Mouse (Mus musculus) natural killer cell, adult 2 months (primary cell): ENCODE measurements around the gene Lonrf3.

Experiments
- DNase-seq, 2 experiments: peaks; one replicate each; pipeline ENCODE4 v3.0.0; 2022; ENCODE audit warnings: low spot score in 2 of 2

The Lonrf3 gene

DNA sequence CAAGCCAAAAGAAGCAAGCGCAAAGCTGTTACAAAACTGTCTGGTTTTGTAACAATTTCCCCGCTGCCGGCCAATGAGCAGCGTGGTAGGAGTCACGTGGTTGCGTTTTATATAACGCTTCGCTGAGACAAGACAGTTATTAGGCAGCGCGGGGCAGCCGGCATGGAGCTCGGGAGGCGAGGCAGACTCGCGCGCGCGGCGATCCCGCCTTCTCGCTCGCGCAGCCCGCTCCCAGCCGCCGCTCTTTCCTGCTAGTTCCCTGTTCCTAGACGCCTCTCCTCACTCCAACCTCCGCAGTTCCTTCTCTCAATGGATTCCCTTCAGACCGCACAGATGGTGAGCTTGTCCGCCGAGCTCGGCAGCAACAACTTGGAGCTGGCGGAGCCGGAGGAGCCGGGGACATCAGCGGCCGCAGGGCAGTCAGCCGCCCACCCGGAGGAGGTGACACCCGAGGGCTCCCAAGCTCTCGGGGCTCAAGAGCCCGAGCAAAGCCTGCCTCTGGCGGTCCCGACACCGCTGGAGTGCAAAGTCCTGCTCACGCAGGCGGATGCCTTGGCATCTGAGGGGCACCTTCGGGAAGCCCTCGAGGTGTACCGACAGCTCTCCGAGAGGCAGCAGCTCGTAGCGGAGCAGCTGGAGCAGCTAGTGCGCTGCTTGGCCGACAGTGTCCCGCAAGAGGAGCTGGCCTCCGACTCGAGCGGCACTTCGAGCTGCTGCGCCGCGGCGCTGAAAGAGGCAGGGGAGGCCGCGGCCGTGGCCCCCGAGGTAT lies at the start of gene Lonrf3:
Gene Lonrf3 (plus strand): TSS at position 83 of the 769 bp plus-strand sequence.
- peak; percentile 43 to 45 for DNase-seq

DNA sequence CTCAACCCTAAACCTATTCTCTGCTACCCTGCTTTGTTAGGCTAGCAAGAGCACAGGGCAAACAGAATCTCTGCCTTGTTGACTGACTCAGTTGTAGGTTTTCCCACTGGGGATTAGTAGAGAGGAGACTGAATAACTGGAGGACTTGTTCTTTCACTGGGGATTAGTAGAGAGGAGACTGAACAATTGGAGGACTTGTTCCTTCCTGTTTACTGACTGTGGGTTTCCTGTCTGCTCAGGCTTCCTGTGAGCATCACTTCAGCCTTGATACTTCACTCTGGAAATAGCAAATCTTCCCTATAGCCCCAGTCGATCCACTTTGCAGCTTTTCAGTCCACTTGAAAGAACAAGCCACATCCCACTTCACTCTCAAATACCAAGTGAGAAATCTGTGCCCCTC lies 49.4 kb upstream of the Lonrf3 start:
- no peak for DNase-seq

DNA sequence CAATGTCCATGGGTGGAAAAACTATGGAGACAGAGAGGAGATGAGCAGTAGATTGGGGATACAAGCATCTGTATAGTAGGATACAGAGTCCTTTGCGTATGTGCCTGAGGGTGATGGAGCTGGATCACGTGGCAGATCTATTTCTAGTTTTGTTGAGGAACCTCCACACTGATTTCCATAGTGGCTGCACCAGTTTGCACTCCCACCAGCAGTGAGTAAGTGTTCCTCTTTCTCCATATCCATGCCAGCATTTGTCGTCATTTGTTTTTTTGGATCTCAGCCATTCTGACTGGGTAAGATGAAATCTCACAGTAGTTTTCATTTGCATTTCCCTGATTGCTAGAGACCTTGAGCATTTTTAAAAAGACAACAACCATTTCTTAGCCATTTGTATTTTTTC lies 16.7 kb upstream of the Lonrf3 start:
- no peak for DNase-seq

- no peak for DNase-seq
Measured at GRCm38 (mm10) chrX:36327491-36328255, 480 bp upstream of the Lonrf3 start.

DNA sequence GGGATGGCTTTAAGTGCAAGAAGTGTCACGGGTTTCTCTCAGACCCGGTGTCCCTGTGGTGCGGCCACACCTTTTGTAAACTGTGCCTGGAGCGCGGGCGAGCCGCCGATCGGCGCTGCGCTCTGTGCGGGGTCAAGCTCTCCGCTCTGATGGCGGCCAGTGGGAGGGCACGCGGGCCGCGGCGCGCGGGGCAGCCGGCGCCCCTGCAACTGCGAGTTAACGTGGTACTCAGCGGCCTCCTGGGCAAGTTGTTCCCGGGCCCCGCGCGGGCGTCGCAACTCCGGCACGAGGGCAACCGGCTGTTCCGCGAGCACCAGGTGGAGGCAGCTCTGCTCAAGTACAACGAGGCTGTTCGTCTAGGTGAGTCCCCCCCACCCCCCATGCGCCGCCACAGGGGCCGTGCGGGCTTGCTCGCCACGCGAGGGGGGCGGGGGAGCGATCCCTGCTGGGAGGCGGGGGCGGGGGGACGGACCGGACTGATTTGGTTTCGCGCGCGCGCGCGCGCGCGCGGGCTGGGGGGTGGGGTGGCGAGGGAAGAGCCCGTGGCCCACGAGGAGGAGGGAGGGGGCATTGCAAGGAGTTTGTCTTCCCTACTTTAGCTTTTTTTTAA lies 992 bp downstream of the Lonrf3 start:
- peak in 1 of 2 experiments; percentile 0 for DNase-seq

DNA sequence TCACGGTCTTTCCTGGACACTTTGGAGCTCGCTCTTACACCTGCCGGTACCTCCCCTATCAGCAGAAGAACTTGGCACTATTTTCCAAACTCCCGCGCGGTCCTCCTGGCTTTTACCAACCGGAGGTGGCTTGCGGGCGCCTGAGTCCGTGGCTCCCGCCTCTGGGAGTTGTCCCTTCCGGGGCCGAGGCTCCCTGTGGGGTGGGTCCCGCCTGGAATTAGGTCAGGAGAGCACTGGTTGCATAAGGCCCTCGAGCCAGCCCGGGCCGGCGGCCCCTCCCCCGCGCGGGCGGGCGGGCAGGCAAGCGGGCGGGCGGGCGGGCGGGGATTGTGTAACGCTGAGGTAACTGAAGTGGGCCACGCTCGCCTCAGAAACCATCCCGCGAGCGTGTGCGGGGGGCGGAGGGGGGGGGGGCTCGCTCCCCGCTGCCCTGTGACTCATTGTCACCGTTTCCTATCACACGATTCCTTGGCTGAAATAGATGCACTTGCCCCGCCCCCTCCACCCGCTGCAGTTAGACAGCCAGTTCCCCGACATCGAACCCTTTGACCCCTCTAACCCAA lies 1.8 kb downstream of the Lonrf3 start:
- DNase-seq, result peak; percentile 5 to 9

GRCm38 (mm10) chrX:36352446-36352845 lies 24.3 kb downstream of the Lonrf3 start:
- DNase-seq, result peak in 1 of 2 experiments; percentile 5

DNA sequence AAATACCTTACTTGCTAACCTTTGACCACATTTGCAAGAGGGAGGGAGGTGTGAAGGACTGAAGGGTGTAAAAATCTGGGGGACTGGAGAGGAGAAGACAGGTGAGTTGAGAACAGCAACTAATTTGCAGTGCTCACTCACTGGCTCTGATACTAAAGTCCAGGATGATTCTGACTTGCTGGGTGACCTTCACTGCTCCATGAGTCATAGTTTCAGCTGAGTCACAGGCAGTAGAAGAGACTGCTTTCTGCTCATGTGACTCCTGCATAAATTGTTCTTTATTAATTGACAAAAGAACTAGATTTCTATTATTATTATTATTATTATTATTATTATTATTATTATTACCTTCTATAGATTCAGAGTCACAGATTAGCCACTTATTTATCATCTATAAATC lies 57.2 kb downstream of the Lonrf3 start:
- DNase-seq, result no peak

DNA sequence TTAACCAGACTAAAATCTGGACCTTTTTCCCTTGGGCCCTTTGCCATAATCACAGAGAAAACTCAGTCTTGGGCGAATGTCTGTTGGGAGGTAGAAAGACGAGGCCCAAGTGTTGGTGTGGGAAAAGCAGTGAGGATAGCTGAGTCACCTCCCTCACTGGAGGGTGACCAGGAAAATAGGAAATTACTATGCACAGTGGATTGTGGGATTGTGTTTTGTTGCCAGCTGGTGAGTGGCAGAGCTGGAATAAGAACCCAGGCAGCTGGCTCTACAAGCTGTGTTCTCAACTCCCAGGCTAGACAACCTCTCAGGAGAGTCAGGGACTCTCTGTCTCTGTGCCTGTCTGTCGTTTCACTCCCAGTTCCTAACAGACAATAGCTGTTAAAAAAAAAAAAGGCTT lies 61.8 kb downstream of the Lonrf3 start:
- no peak for DNase-seq

DNA sequence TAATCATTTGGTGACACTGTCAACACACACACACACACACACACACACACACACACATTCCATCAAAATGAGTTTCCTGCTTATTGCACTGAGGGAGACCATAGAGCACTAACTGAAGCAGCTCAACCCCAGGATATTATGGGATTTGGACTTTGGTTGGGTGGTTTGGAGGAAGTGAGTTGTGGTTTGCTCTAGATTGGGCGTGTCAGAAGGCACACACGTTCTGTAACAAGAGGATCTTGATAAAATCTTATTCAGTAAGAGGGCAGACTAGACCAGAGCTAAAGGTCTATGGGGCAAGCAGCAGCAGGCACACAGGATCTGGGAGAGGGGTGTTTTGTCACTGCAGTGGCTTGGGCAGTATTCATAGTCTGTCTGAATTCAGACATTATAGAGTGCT lies 62.4 kb downstream of the Lonrf3 start:
- DNase-seq, result no peak

DNA sequence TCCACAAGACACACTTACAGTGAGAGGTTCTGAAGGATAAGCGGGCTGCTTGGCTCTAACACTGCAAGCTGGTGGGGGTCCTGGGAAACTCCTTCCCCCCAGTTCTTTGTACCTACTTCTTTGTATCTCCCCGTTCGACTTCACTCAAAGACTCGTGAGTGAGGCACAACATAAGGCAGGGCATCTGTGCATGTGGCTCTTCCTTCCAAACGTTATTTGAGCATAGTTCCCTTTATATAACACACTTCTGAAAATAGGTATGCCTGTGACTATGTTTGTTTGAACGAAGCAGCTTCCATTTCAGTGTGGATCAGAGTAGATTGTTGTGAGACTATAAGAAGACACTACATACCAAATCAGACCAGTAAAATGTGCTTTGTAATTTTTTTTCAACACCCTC lies 64.5 kb downstream of the Lonrf3 start:
- no peak for DNase-seq

DNA sequence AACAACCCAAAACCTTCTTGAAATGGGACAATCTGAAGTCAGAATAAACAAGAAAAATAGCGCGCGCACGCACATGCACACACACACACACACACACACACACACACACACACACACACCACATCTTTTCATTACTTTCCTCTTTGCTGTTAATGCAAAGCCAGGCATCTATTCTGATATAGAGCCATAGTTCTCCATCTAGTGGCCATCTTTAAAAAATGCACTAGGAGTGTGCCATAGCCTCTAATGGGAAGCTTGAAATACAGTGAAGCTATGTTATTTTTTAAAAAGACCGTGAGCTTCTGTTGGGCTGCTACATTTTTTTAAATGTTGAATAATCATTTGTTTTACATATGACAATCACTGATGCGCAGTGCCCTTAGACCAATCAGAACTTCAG lies 65.1 kb downstream of the Lonrf3 start:
- DNase-seq, result no peak

DNA sequence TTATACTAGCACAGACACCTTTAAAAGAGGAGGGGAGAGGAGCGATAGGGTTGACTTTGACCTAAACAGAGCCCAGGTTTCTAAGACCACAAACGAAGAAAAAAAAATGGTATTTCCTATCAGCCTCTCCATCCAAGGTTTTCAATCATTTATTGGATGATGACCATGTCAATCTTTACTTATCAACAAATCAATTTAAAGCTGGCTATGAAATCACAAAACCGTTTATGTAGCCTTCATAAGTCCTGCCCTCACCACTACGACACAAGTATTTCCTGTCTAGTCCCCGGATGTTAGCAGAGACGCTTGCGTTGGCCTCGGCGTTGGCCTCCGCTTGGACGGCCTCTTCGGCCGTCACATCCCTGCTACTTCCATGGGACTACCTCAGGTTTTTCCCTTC lies 72.8 kb downstream of the Lonrf3 start, which contains the start of gene Gm6268:
Gene Gm6268 (plus strand): TSS at position 301 of the 400 bp plus-strand sequence.
- DNase-seq, result no peak

DNA sequence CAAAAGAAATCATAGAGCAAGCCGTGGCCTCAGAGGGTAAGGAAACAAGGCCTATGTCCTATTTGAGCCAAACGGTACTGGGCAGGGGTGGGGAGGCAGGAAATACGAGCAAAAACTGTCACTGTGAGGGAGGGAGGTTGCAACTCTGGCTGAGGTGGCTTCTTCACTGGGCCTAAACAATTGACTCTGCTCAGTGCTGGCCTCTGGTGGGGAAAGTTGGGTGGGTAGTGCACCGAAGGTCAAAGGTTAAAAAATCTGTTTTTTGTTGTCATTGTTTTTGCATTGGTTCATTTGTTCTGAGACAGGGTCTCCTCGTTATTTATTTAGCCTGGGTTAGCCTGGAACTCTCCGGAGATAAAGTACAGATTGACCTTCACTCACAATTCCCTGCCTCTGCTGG lies 74.2 kb downstream of the Lonrf3 start:
- peak in 1 of 2 experiments; percentile 2 for DNase-seq
